Mouse (Mus musculus): ENCODE data around the gene Mcat.
"Not testable (repeated sequence)": the region's sequence is repeated elsewhere in the genome, so short reads cannot be mapped to it uniquely, and the experiment has no call there.

The Mcat gene

DNA sequence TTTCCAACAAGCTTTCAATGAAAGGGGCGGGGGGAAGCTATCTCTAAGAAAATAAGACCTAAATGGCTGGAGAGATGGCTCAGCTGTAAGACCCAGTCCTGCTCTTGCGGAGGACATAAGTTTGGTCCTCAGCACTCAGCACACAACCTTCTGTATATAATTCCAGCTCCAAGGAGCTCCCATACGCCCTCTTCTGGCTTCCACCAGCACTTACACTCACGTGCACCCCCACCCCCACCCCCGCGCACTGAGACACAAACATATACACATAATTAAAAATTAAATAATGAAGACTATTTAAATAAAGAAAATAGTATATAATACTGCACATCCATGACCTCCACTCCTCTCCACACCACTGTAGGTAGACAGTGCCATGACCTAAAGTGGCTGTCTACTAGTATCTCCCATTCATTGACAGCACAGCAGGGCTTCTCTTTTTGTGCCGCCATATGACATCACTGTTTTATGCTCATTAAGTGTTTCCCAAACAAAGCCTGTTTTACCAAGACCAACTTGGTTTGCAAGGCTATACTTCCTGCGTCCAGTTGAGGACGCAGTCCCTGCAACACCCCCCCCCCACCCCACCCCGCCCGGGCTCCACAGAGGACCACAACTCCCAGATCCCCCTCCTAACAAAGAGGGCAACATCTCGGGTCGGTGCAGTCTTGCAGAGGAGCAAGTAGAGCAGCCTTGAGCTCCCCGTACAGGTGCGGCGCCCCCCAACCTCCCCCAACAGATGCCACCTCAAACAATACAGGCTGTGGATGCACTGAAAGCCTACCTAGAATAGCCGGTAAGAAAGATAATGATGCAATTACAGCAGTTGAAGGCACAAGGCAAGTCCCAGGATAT is 53.4 kb downstream of the Mcat start:
- DNase-seq (ENCODE audit: low read depth, low spot score) = no peak

DNA sequence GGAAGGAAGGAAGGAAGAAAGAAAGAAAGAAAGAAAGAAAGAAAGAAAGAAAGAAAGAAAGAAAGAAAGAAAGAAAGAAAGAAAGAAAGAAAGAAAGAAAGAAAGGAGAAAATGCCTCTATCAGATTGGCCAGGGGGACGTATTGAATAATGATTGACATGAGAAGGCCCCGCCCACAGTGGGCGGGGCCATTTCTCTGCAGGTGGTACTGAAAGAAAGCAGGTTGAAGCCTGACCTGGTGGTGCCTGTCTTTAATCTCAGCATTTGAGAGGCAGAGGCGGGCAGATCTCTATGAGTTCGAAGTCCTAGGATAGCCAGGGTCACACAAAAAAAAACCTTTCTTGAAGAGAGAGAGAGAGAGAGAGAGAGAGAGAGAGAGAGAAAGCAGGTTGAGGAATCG is 62.1 kb downstream of the Mcat start:
- DNase-seq (ENCODE audit: low read depth, low spot score) = not testable (repeated sequence)

DNA sequence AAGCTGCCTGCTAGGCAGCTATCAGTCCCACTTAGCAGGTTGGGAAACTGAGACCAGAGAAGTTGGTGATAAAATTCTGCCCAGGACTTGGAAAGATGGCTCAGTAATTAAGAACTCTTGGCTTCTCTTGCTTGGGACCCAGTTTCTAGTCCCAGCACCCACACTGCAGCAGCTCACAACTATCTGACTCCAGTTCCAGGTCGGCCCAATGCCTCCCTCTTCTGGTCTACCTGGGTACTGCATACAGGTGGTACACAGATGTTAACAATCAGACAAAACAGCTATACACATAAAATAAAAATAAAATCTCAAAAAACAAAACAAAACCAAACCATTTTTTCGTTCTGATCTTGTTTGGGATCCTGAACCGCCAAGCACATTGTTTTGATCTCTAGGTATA is 63.2 kb downstream of the Mcat start:
- DNase-seq (ENCODE audit: low read depth, low spot score) = no peak

DNA sequence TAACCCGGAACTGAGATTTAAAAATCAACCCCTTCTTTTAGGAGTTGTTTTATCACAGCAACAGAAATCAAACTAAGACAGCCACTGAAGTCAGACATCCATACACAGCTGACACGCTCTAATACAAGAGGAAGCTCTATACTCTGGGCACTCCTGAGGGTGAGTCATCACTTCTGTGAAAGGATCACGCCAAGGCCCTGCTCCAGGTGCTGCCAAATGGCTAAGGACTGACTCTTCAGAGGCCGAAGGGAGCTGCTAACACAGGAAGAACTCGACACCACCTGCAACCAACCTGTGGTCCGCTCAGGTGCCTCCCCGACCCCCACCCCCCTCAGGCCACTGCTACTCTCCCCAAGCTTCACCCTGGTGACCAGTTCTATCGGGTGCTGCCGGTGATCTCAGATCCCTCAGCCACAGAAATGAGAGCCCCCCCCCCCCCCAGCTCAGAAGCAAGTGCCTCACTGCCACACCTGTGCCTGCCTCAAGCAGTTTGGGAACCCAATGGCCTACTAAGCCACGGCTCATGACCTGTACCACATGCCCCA is 64.3 kb downstream of the Mcat start:
- DNase-seq (ENCODE audit: low read depth, low spot score) = no peak

DNA sequence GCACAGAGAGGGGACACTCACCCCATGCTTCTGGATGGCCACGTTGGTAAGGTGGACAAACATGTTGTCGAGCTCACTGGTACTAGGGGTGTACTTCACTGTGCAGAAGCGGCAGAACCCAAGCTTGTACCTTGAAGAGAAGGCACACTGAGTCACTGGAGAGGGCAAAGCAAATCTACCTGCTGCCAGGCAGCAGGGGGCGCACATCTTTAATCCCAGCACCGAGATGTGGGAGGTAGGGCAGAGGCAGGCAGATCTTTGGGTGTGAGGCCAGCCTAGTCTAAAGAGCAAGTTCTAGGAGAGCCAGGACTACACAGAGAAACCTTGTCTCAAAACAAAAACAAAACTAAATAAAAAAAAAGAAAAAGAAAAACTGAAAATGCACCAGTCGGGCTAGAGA is 66.3 kb downstream of the Mcat start:
- no peak for DNase-seq (ENCODE audit: low read depth, low spot score)
